In genomic region chr3:104059001-104059622, GRCm38 (mm10) we compare ENCODE assay signal across 8 mouse cellular contexts.
DNase-seq lines count a peak whose midpoint lies in the region; ATAC-seq and TF ChIP-seq lines count a peak whose summit lies in the region.

No protein-coding gene starts in this region.

- intact Hi-C loops in gastrocnemius, postnatal 14 days (cut with DNase I; ENCODE audit: low total_unique reads) = no loop called here
- intact Hi-C loops in heart, adult 2 months (cut with DNase I) = no loop called here

- no peak overlapping the region for H3K4me3 ChIP-seq in lung, postnatal 0 days (ENCODE audit: low read depth, low read length)
- H3K4me3 ChIP-seq in heart, adult 2 months = no peak overlapping the region

- DNase-seq in lung, postnatal 0 days (ENCODE audit: low spot score) = peak; percentile 27
- DNase-seq in lung, postnatal 4 days = no peak
- DNase-seq in frontal cortex, adult 2 months (ENCODE audit: extremely low spot score in 1 of 2, low spot score in 1 of 2) = peak; percentile 69 to 70
- DNase-seq in left cerebral cortex, adult 8-10 months (ENCODE audit: low spot score in 2 of 2) = peak; percentile 30 to 49
- DNase-seq in right cerebral cortex, postnatal 36 days (ENCODE audit: low spot score in 2 of 2) = peak; percentile 60 to 71
- no peak for DNase-seq in gastrocnemius, postnatal 14 days
- no peak for DNase-seq in heart, adult 2 months
- DNase-seq in lung, postnatal 25 days (ENCODE audit: low spot score) = no peak

- H3K79me2 ChIP-seq in heart, adult 2 months (replicated peaks; ENCODE audit: control insufficient read depth, insufficient read depth, low read length) = no peaks in the 10 kb centered on the region

- H3K36me3 ChIP-seq in lung, postnatal 0 days (ENCODE audit: insufficient read depth, low read length) = no peaks in the 10 kb centered on the region
- H3K36me3 ChIP-seq in heart, adult 2 months (ENCODE audit: control insufficient read depth, insufficient read depth, low read length) = no peaks in the 10 kb centered on the region; the same call in 1 of the 2 replicates

- no peak for TF ChIP-seq EP300 in lung, postnatal 0 days (IDR thresholded peaks at IDR 0.05)
- no peak for TF ChIP-seq EP300 in heart, adult 2 months (IDR thresholded peaks at IDR 0.05; ENCODE audit: insufficient read depth, low read depth, low read length)

- H3K9ac ChIP-seq in lung, postnatal 0 days (replicated peaks; ENCODE audit: low read depth) = no peak overlapping the region
- H3K9ac ChIP-seq in heart, adult 2 months (ENCODE audit: low read depth, low read length) = no peak overlapping the region

- H3K4me1 ChIP-seq in lung, postnatal 0 days (ENCODE audit: insufficient read depth, low read depth, low read length) = no peaks in the 10 kb centered on the region
- H3K4me1 ChIP-seq in heart, adult 2 months (ENCODE audit: control insufficient read depth, insufficient read depth, low read length) = no peaks in the 10 kb centered on the region; the same call in 1 of the 2 replicates

- no peak for TF ChIP-seq POLR2A in heart, adult 2 months (IDR thresholded peaks at IDR 0.05; ENCODE audit: insufficient read depth, low read depth, low read length)

- 0 out of 2 replicates have a peak, but pooled peaks have one; percentile 16 for ATAC-seq in lung, postnatal 0 days

- 68% methylated on average over 6 of the region's 6 CpGs for WGBS in lung, postnatal 0 days
- WGBS in heart, adult 2 months = 71% methylated on average over 6 of the region's 6 CpGs

- H3K9me3 ChIP-seq in lung, postnatal 0 days (ENCODE audit: low read length) = no peaks in the 10 kb centered on the region

- no peaks in the 10 kb centered on the region for H3K27me3 ChIP-seq in lung, postnatal 0 days (replicated peaks; ENCODE audit: insufficient read depth, low read length)
- H3K27me3 ChIP-seq in heart, adult 2 months (ENCODE audit: control insufficient read depth, insufficient read depth, low read length) = no peaks in the 10 kb centered on the region

- no peak overlapping the region for H3K27ac ChIP-seq in lung, postnatal 0 days (ENCODE audit: low read length)
- H3K27ac ChIP-seq in heart, adult 2 months = no peak overlapping the region

- H3K4me2 ChIP-seq in lung, postnatal 0 days (replicated peaks; ENCODE audit: low read depth, low read length) = no peak overlapping the region

- no peak for TF ChIP-seq CTCF in lung, postnatal 0 days (IDR thresholded peaks at IDR 0.05)
- TF ChIP-seq CTCF in heart, adult 2 months (IDR thresholded peaks at IDR 0.05) = no peak

Comparison
In these comparisons a context has a peak if more than half of its experiments do, and no peak if none do; other contexts are left out.
1. DNase-seq: peak in lung, postnatal 0 days (single experiment), frontal cortex, adult 2 months (2 of 2), left cerebral cortex, adult 8-10 months (2 of 2) and right cerebral cortex, postnatal 36 days (2 of 2); none in lung, postnatal 4 days (0 of 2), gastrocnemius, postnatal 14 days (single experiment), heart, adult 2 months (0 of 2) and lung, postnatal 25 days (single experiment).